Mouse (Mus musculus) brain, embryonic 14.5 days (tissue): ENCODE measurements at regions not wholly inside any gene's neighbourhood (a gene's known extent, or its start where the extent isn't known, plus 50 kb on each side); places are given as distances from the start of the nearest gene placed in this dataset.

Experiments used
- CTCF ChIP-seq: fragments of 200-500 bp; IDR thresholded peaks from 2 replicates; pipeline ENCODE4 v1.5.1; 2012; ENCODE audit warnings: inconsistent platforms, mild to moderate bottlenecking, moderate library complexity, borderline replicate concordance; ENCODE audit not compliant: insufficient read depth, insufficient read length; ENCODE audit errors: extremely low read depth
- POLR2A ChIP-seq: fragments of 200-500 bp; IDR thresholded peaks from 2 replicates; pipeline ENCODE4 v1.6.1; 2012; ENCODE audit warnings: mild to moderate bottlenecking, inconsistent platforms, borderline replicate concordance; ENCODE audit not compliant: poor library complexity, insufficient read depth, insufficient read length, severe bottlenecking; ENCODE audit errors: extremely low read depth

- TF ChIP-seq CTCF (no peak), POLR2A (no peak)
Observed at GRCm38 (mm10) chr3:40355103-40355502, 176.0 kb upstream of the Intu start.
